9 mouse cellular contexts compared by ENCODE assay signal in the genomic region with DNA sequence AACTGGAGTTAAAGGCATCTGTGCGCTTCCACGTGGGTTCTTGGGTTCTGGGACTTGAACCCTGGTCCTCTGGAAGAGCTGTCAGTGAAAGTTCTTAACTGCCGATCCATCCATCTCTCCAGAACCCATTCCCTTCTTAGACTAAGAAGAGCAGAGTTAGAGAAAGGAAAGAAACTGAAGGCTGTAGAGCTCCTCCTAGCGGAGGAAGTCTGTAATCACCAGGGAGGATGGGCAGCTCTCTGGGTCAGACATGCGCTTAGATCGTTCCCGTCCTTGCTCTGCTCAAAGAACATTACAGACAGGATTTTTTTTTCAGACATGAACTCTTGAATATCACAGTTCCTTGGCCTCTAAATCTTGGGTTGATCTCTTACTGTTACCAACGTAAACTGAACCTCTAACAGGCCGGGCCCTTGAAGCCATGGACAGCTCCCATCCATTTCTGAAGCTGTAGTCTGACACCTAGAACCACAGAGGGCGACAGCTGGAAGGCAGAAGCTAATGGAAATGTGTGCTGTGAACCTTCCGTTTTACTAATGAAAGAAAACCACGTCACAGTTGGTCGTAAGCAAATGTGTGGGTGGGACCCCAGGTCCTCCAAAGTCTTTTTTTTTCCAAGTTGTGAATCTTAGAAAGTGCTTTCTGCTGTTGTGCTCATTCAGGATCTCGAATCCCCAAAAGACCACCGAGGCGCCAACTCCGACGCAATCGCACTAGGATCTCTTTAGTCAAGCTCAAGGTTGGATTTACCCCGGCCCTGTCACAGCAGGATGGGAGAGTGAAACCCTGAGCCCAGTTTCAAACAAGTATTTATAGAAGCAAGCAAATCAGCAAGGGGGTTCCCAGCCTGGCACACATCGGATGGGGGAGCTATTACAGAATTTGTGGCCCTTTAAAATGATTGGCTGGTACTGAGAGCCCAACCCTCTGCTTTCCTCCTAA. TPM values are rescaled to one million over a fixed set of nuclear protein-coding genes. Genes with fewer than 3 reads are reported as not detected.
A peak's percentile ranks its signal among the peaks of the same experiment; 100 is the strongest.
DNase-seq lines count a peak whose midpoint lies in the region; ATAC-seq and TF ChIP-seq lines count a peak whose summit lies in the region.
"Had no signal": no experiment of that assay in that cellular context is flagged by ENCODE, and none has a peak within 500 bp of the region (broad histone marks: within the 10 kb centered on the region; RNA-seq: fewer than 3 reads in every experiment).

No protein-coding gene starts in this region.

- H3K4me1 ChIP-seq in forebrain, embryonic 10.5 days, result peaks cover 7% of the 10 kb centered on the region

- H3K9me3 ChIP-seq in forebrain, embryonic 10.5 days, result no peaks in the 10 kb centered on the region

- no peak overlapping the region for H3K27ac ChIP-seq in forebrain, embryonic 10.5 days

- peak; percentile 57; the same call in 1 of the 2 replicates for TF ChIP-seq CTCF in brain, embryonic 14.5 days (IDR thresholded peaks at IDR 0.05; ENCODE audit: borderline replicate concordance, extremely low read depth, insufficient read depth, insufficient read length)

- ATAC-seq in neutrophil, adult 5-6 weeks (ENCODE audit: extremely low read depth, insufficient number of reproducible peaks, low FRiP score, poor library complexity, severe bottlenecking), result peak; percentile 49

- peak; percentile 15 for DNase-seq in gastrocnemius, adult 18-20 months (ENCODE audit: low spot score)
- no peak for DNase-seq in gastrocnemius, postnatal 36 days
- DNase-seq in A20 (ENCODE audit: low read depth, low spot score), result peak; percentile 86
- DNase-seq in brain, embryonic 14.5 days (ENCODE audit: low read depth), result peak; percentile 22
- peak; percentile 77 for DNase-seq in induced T-regulatory cell, adult 2 months (ENCODE audit: low read depth)
- no peak for DNase-seq in frontal cortex, postnatal 25 days (ENCODE audit: low spot score in 2 of 2)
- no peak for DNase-seq in forebrain, embryonic 10.5 days (ENCODE audit: extremely low spot score, low spot score)

- H3K36me3 ChIP-seq in forebrain, embryonic 10.5 days (replicated peaks), result no peaks in the 10 kb centered on the region

- WGBS in forebrain, embryonic 10.5 days, result 67% methylated on average over 21 of the region's 21 CpGs

- no peaks in the 10 kb centered on the region for H3K27me3 ChIP-seq in forebrain, embryonic 10.5 days (ENCODE audit: poor library complexity, severe bottlenecking)

- intact Hi-C loops in gastrocnemius, postnatal 36 days (cut with DNase I), result no loop called here

- TF ChIP-seq POLR2A in brain, embryonic 14.5 days (IDR thresholded peaks at IDR 0.05; ENCODE audit: borderline replicate concordance, extremely low read depth, insufficient read depth, insufficient read length, poor library complexity, severe bottlenecking), result no peak

- H3K4me3 ChIP-seq in forebrain, embryonic 10.5 days, result no peak overlapping the region

RNA-seq across cellular contexts. Expression of a gene that starts 55.7 kb away (rescaled TPM):
- not detected for total RNA-seq in gastrocnemius, adult 18-20 months (2021)
- total RNA-seq in gastrocnemius, postnatal 36 days (2021), result not detected
- not detected in 2 replicates for polyA plus RNA-seq in brain, embryonic 14.5 days (2012; rRNA removed)
- not detected in 2 replicates for total RNA-seq in neutrophil, adult 5-6 weeks (2017)
- polyA plus RNA-seq in forebrain, embryonic 10.5 days (2016; fragmentation: Nextera tagmentation; extraction: Ambion mirVana), result not detected in 2 replicates
- polyA plus RNA-seq: liver, embryonic 16.5 days had no signal

Comparison
In these comparisons a context has a peak if more than half of its experiments do, and no peak if none do; other contexts are left out.
1. DNase-seq: peak in gastrocnemius, adult 18-20 months (single experiment), A20 (single experiment), brain, embryonic 14.5 days (single experiment) and induced T-regulatory cell, adult 2 months (single experiment); none in gastrocnemius, postnatal 36 days (0 of 2), frontal cortex, postnatal 25 days (0 of 2) and forebrain, embryonic 10.5 days (single experiment).